Mouse (Mus musculus) stomach, embryonic 14.5 days (tissue): Measurements from ENCODE around the gene Megf9. TPM values are rescaled to one million over a fixed set of nuclear protein-coding genes. Genes with fewer than 3 reads are reported as not detected.

Experiments
- ATAC-seq: fragments of 200-750 bp; cut with Nextera tagmentation; 2 replicates; pipeline ENCODE4 v1.8.0; 2017; ENCODE audit warnings: low read depth, moderate TSS enrichment; ENCODE audit not compliant: insufficient number of reproducible peaks, insufficient read depth, low FRiP score
- H3K27ac ChIP-seq: fragments of 300-500 bp; sonication (generic); 2 replicates; pipeline ENCODE4 v1.5.1; 2014; ENCODE audit warnings: mild to moderate bottlenecking, low read length, moderate library complexity, mixed read lengths
- H3K27me3 ChIP-seq: fragments of 300-500 bp; sonication (generic); 2 replicates; pipeline ENCODE4 v1.6.1; 2014; ENCODE audit warnings: low read length, control low read depth, mixed read lengths; ENCODE audit not compliant: control insufficient read depth, insufficient read depth
- H3K36me3 ChIP-seq: fragments of 300-500 bp; sonication (generic); 2 replicates; pipeline ENCODE4 v1.6.1; 2014; ENCODE audit warnings: mild to moderate bottlenecking, control low read depth, low read length, moderate library complexity, mixed read lengths; ENCODE audit not compliant: control insufficient read depth, insufficient read depth
- H3K4me1 ChIP-seq: fragments of 300-500 bp; sonication (generic); 2 replicates; pipeline ENCODE4 v1.6.1; 2014; ENCODE audit warnings: low read length, control low read depth, mixed read lengths; ENCODE audit not compliant: control insufficient read depth, insufficient read depth
- H3K4me2 ChIP-seq: fragments of 300-500 bp; sonication (generic); replicated peaks from 2 replicates; pipeline ENCODE4 v1.6.1; 2014; ENCODE audit warnings: low read depth, low read length, control low read depth
- H3K4me3 ChIP-seq: fragments of 300-500 bp; sonication (generic); 2 replicates; pipeline ENCODE4 v1.5.1; 2014; ENCODE audit warnings: low read depth, low read length, control low read depth
- H3K9ac ChIP-seq: fragments of 300-500 bp; sonication (generic); replicated peaks from 2 replicates; pipeline ENCODE4 v1.6.1; 2014; ENCODE audit warnings: low read depth, mild to moderate bottlenecking, control low read depth, low read length, moderate library complexity, mixed read lengths
- H3K9me3 ChIP-seq: fragments of 300-500 bp; sonication (generic); 2 replicates; pipeline ENCODE4 v1.6.1; 2016; ENCODE audit warnings: low read depth, low read length, control low read depth; ENCODE audit not compliant: control insufficient read depth
- whole genome bisulfite sequencing: fragments of 180-500 bp; shearing (Covaris S2); extraction: QIAGEN DNeasy Blood & Tissue Kit; methylation state at CpG from one replicate; pipeline ENCODE4 v1.1.7; 2014; 5-methylcytosine and 5-hydroxymethylcytosine counted together
- polyA plus RNA-seq: library from polyadenylated mRNA; unstranded; fragments of >200 nt; fragmentation: Nextera tagmentation; extraction: Ambion mirVana; gene quantifications from 2 replicates; pipeline ENCODE4 v1.2.1, GENCODE M21; 2014

Gene Megf9
- polyA plus RNA-seq, 1 experiment from 2014 or later, result 14.6 TPM

GRCm38 (mm10) chr4:70533056-70533805, 1.6 kb downstream of the Megf9 start:
- Histone ChIP-seq H3K36me3 (no peaks in the 10 kb centered on the region), H3K4me3 (peak overlapping the region; percentile 90), H3K9ac (no peak overlapping the region), H3K4me2 (peak overlapping the region; percentile 93), H3K9me3 (no peaks in the 10 kb centered on the region), H3K4me1 (peaks cover 16% of the 10 kb centered on the region), H3K27ac (no peak overlapping the region), H3K27me3 (no peaks in the 10 kb centered on the region)
- ATAC-seq, result no peak
- WGBS, result 40% methylated on average over 3 of the region's 3 CpGs

GRCm38 (mm10) chr4:70531021-70531420, 3.8 kb downstream of the Megf9 start:
- 88% methylated on average over 1 of the region's 1 CpGs for WGBS
- H3K36me3 ChIP-seq, result no peaks in the 10 kb centered on the region
- H3K4me1 ChIP-seq, result peaks cover 8% of the 10 kb centered on the region
- no peak overlapping the region for H3K9ac ChIP-seq
- ATAC-seq, result no peak
- H3K4me2 ChIP-seq, result no peak overlapping the region; the same call in 1 of the 2 replicates
- H3K4me3 ChIP-seq, result no peak overlapping the region
- no peak overlapping the region for H3K27ac ChIP-seq
- no peaks in the 10 kb centered on the region for H3K27me3 ChIP-seq
- no peaks in the 10 kb centered on the region for H3K9me3 ChIP-seq

- no peak overlapping the region for H3K27ac ChIP-seq
- no peak overlapping the region for H3K9ac ChIP-seq
- ATAC-seq, result no peak
- H3K4me1 ChIP-seq, result peaks cover 5% of the 10 kb centered on the region; the same call in 1 of the 2 replicates
- no peak overlapping the region for H3K4me2 ChIP-seq
- 75% methylated on average over 3 of the region's 3 CpGs for WGBS
- H3K9me3 ChIP-seq, result no peaks in the 10 kb centered on the region
- no peaks in the 10 kb centered on the region for H3K36me3 ChIP-seq
- no peak overlapping the region for H3K4me3 ChIP-seq
- no peaks in the 10 kb centered on the region for H3K27me3 ChIP-seq
These were observed 6.2 kb downstream of the Megf9 start for GRCm38 (mm10) chr4:70528622-70529021.

GRCm38 (mm10) chr4:70523346-70523745, 11.4 kb downstream of the Megf9 start:
- ATAC-seq, result no peak
- Histone ChIP-seq H3K9ac (no peak overlapping the region), H3K27ac (no peak overlapping the region), H3K4me1 (no peaks in the 10 kb centered on the region), H3K4me3 (no peak overlapping the region), H3K27me3 (no peaks in the 10 kb centered on the region), H3K36me3 (no peaks in the 10 kb centered on the region), H3K4me2 (no peak overlapping the region), H3K9me3 (no peaks in the 10 kb centered on the region)
- 73% methylated on average over 2 of the region's 2 CpGs for WGBS

- H3K27ac ChIP-seq, result no peak overlapping the region
- ATAC-seq, result no peak
- 81% methylated on average over 1 of the region's 1 CpGs for WGBS
These were observed 13.1 kb downstream of the Megf9 start for GRCm38 (mm10) chr4:70521506-70522292.

GRCm38 (mm10) chr4:70517646-70518045, 17.1 kb downstream of the Megf9 start:
- Histone ChIP-seq H3K36me3 (no peaks in the 10 kb centered on the region), H3K4me1 (no peaks in the 10 kb centered on the region), H3K9ac (no peak overlapping the region), H3K9me3 (no peaks in the 10 kb centered on the region), H3K4me2 (no peak overlapping the region), H3K27me3 (no peaks in the 10 kb centered on the region), H3K4me3 (no peak overlapping the region), H3K27ac (no peak overlapping the region)
- 51% methylated on average over 1 of the region's 1 CpGs for WGBS
- no peak for ATAC-seq

More at GRCm38 (mm10) chr4:70521506-70522292, 13.1 kb downstream of the Megf9 start:
- Histone ChIP-seq H3K4me3 (no peak overlapping the region), H3K9me3 (no peaks in the 10 kb centered on the region), H3K27me3 (no peaks in the 10 kb centered on the region), H3K9ac (no peak overlapping the region), H3K36me3 (no peaks in the 10 kb centered on the region), H3K4me1 (no peaks in the 10 kb centered on the region), H3K4me2 (no peak overlapping the region)

GRCm38 (mm10) chr4:70516289-70516688, 18.5 kb downstream of the Megf9 start:
- no peaks in the 10 kb centered on the region for H3K4me1 ChIP-seq
- no peak overlapping the region for H3K27ac ChIP-seq
- H3K4me3 ChIP-seq, result no peak overlapping the region
- H3K36me3 ChIP-seq, result no peaks in the 10 kb centered on the region
- no peak for ATAC-seq
- no peaks in the 10 kb centered on the region for H3K27me3 ChIP-seq
- no peaks in the 10 kb centered on the region for H3K9me3 ChIP-seq
- no peak overlapping the region for H3K4me2 ChIP-seq
- WGBS, result 44% methylated on average over 6 of the region's 6 CpGs
- no peak overlapping the region for H3K9ac ChIP-seq

GRCm38 (mm10) chr4:70515514-70515913, 19.3 kb downstream of the Megf9 start:
- Histone ChIP-seq H3K4me2 (no peak overlapping the region), H3K27ac (no peak overlapping the region), H3K4me3 (no peak overlapping the region), H3K4me1 (no peaks in the 10 kb centered on the region), H3K9ac (no peak overlapping the region), H3K27me3 (no peaks in the 10 kb centered on the region), H3K9me3 (no peaks in the 10 kb centered on the region), H3K36me3 (no peaks in the 10 kb centered on the region)
- ATAC-seq, result no peak
